Mouse (Mus musculus): ENCODE measurements around the gene Sdk1. TPM values are rescaled to one million over a fixed set of nuclear protein-coding genes. Genes with fewer than 3 reads are reported as not detected.

Gene Sdk1
- polyA plus RNA-seq (2016; fragmentation: Nextera tagmentation; extraction: Ambion mirVana): 1.4 and 1.7 TPM in 2 replicates

DNA sequence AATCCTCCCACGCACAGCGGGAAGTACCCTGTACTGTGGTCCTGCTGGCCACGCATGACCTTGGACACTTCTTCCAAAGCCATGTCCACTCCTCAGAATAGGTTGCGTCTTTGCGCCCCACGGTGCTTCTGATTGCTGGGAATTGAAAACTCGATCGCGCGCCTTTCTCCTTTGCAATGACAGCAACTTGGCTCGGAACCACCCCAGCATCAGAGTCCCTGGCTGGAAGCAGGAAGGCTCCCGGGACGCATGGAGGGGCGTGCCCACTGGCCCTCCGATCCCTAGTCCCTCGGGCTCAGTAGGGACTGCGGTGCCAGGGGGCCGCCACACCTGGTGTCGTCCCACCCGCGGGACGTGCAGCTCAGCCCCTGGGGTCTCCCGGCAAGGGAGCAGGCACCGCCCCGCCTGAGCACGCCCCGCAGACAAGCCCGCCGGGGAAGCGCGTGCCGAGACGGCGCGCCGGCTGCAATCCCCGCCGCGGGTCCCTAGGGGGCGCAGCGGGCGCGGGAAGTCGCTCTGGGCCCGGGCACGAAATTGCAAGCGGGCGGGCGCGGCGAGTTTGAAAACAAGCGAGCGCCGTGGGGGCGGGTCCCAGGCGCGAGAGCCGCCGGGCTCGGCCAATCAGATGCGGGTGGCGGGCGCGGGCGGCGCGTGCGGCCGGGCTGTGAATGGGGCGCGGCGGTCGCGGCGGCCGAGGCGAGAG is at the start of gene Sdk1:
Gene Sdk1 (plus strand): TSS at position 650 of the 703 bp plus-strand sequence.
- Histone ChIP-seq H3K27me3 (peaks cover 59% of the 10 kb centered on the region), H3K4me3 (peak within 1 kb of the TSS; percentile 76), H3K36me3 (no peaks in the 10 kb centered on the region), H3K27ac (replicated peaks) (peak within 1 kb of the TSS; percentile 72), H3K9ac (replicated peaks) (peak within 1 kb of the TSS; percentile 83), H3K9me3 (no peaks in the 10 kb centered on the region), H3K4me2 (replicated peaks) (peak within 1 kb of the TSS; percentile 98), H3K4me1 (peaks cover 34% of the 10 kb centered on the region)
- peak; percentile 96 for ATAC-seq (ENCODE audit: low FRiP score, low read depth)
- WGBS: under 1% methylated on average over 70 of the region's 77 CpGs

DNA sequence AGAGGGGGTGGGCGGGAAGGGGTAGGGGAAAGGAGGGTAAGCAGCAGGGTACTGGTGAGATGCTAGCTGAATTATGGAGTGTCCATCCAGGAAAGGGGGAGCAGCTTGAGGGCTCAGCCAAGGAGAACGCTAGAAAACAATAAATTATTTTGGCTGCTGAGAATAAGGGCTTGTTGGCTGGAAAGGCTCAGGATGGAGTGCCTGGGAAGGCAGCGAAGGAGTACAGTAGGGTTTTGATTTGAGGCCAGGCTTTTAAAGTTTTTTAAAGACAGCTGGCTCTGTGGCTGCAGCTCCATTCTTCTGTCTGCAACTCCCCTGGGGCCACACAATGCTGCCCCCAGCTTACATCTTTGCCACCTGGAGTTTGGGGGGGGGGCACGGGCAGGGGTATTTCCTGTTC is 44.0 kb upstream of the Sdk1 start:
- no peak for ATAC-seq (ENCODE audit: low FRiP score, low read depth)
- Histone ChIP-seq H3K4me3 (no peak overlapping the region), H3K4me1 (peaks cover 10% of the 10 kb centered on the region), H3K9ac (replicated peaks) (no peak overlapping the region), H3K27me3 (no peaks in the 10 kb centered on the region), H3K9me3 (no peaks in the 10 kb centered on the region), H3K36me3 (no peaks in the 10 kb centered on the region), H3K27ac (replicated peaks) (no peak overlapping the region), H3K4me2 (replicated peaks) (no peak overlapping the region)
- 55% methylated on average over 4 of the region's 4 CpGs for WGBS

DNA sequence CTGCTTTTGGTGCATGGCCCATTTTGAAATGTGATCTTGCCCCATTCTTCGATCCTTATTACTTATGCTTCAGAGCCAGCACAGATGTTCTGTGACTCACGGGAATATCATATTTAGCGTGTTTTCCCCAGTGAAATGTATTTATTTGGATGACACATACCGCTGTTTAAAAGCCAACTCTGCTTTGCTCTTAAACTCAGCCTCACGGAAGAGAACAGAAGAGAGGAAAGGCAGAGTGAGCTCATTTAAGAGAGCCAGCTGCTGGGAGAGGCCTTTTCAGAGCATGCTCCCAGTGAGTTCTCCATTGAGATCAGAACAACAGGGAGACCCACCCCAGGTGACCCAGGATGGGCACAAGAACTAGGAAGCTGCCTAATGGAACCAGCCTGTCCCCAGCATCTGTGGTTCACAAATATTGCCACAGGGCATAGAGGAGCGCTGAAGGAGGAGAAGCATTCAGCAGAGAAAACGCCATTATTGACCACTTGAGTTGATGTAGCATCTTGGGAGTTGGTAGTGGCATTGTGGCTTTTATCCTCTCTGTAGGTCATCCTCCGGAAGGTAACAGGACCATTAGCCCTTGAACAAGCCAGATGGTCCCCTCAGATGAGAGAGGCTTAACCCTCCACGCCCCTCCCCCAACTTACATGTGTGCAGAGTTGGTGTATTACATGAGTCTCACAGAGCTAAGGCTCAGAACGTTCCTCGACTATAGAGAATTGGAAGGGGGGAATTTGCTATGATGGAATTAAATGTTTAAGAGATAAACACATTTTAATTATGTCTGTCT is 38.8 kb upstream of the Sdk1 start:
- no peaks in the 10 kb centered on the region for H3K9me3 ChIP-seq
- no peaks in the 10 kb centered on the region for H3K36me3 ChIP-seq
- no peak overlapping the region for H3K27ac ChIP-seq (replicated peaks)
- H3K4me3 ChIP-seq: no peak overlapping the region
- no peak for ATAC-seq (ENCODE audit: low FRiP score, low read depth)
- no peak overlapping the region for H3K4me2 ChIP-seq (replicated peaks)
- 80% methylated on average over 11 of the region's 11 CpGs for WGBS
- H3K9ac ChIP-seq (replicated peaks): no peak overlapping the region
- no peaks in the 10 kb centered on the region for H3K27me3 ChIP-seq
- H3K4me1 ChIP-seq: peaks cover 5% of the 10 kb centered on the region

DNA sequence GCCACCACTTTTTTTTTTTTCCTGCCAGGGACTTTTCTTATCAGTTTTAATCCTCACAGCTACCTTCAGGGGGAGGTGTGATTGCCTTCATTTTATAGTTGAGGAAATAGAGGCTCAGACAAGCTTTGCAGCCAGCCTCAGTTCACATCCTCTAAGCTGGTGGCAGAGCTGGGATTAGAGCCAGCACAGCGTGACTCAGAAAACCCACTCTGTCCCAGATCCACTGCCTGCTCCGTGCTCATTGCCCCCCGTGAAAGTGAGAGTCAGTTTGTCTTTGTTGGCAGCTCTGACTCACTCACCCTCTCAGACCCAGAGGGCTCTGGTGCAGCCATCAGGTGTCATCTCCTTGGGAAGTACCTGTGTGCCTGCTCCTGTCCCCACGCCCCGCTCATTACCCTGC is 34.2 kb upstream of the Sdk1 start:
- H3K4me2 ChIP-seq (replicated peaks): no peak overlapping the region
- no peak for ATAC-seq (ENCODE audit: low FRiP score, low read depth)
- no peaks in the 10 kb centered on the region for H3K27me3 ChIP-seq
- H3K9me3 ChIP-seq: no peaks in the 10 kb centered on the region
- no peak overlapping the region for H3K9ac ChIP-seq (replicated peaks)
- no peaks in the 10 kb centered on the region; the same call in 1 of the 2 replicates for H3K4me1 ChIP-seq
- no peaks in the 10 kb centered on the region for H3K36me3 ChIP-seq
- no peak overlapping the region for H3K4me3 ChIP-seq
- H3K27ac ChIP-seq (replicated peaks): no peak overlapping the region
- WGBS: 54% methylated on average over 5 of the region's 5 CpGs

DNA sequence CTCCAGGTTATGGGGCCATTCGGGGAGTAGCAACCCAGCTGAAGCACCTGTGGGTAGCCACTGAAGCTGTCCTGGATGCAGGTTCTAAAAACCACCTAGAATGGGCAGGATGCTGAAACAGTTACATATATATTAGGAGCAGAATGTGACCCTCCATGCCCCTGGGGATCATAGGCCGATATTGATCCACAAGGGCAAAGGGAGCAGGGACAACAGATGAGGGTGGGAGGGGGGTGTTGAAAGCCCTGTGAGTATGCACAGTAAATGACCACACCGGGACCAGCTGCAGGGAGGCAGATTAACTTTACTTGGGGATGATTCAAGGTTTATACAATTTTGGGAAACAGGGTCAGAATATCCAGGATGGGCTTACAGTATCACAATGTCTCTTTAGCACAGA is 16.0 kb upstream of the Sdk1 start:
- H3K27ac ChIP-seq (replicated peaks): no peak overlapping the region
- H3K9ac ChIP-seq (replicated peaks): no peak overlapping the region
- WGBS: 75% methylated on average over 3 of the region's 3 CpGs
- H3K9me3 ChIP-seq: no peaks in the 10 kb centered on the region
- no peak for ATAC-seq (ENCODE audit: low FRiP score, low read depth)
- no peaks in the 10 kb centered on the region for H3K27me3 ChIP-seq
- no peak overlapping the region for H3K4me2 ChIP-seq (replicated peaks)
- no peaks in the 10 kb centered on the region for H3K36me3 ChIP-seq
- H3K4me1 ChIP-seq: no peaks in the 10 kb centered on the region
- no peak overlapping the region for H3K4me3 ChIP-seq

DNA sequence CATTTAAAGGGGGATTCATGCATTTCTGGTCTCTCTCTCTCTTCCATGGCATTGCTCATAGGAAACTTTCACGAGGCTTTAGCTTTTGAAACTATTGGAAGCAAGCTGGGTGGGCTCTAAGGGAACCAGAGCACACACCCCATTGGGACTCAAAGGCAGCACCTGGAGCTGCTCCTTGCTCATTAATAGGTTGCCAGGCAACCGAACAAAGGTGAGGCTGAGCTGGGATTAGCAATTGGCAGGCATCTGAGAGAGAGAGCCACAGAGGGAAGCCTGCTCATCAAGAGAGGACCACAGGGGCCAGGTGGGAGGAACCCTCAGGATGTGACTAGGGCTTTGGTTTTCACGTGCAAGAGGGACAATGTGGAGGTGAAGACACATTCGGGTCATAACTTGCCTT is 7.0 kb upstream of the Sdk1 start:
- no peak for ATAC-seq (ENCODE audit: low FRiP score, low read depth)
- Histone ChIP-seq H3K4me3 (no peak overlapping the region), H3K36me3 (no peaks in the 10 kb centered on the region), H3K27ac (replicated peaks) (no peak overlapping the region), H3K9me3 (no peaks in the 10 kb centered on the region), H3K4me2 (replicated peaks) (no peak overlapping the region), H3K27me3 (peaks cover 12% of the 10 kb centered on the region), H3K4me1 (0 out of 2 replicates have a peak, but pooled peaks cover 5% of the 10 kb centered on the region), H3K9ac (replicated peaks) (no peak overlapping the region)
- WGBS: 6% methylated on average over 4 of the region's 4 CpGs

DNA sequence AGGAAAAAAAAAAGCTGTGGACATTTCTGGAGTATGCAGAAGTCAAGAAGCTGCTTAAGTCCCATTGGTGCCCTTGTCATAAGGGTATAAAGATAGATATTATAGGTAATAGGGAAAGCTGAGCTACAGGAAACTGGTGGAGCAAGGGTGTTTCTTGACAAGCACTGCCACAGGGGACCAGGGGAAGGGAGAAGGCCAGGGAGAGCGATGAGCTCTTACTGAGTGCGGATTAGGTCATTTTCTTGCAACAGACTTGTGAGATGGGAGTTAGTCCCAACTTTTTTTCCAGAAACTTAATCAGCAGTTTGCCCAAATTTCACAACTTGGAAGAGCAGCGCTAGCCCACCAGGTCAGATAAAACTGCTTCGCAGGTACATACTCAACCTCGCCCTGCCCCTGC is 1.9 kb upstream of the Sdk1 start:
- peaks cover 49% of the 10 kb centered on the region for H3K27me3 ChIP-seq
- WGBS: 26% methylated on average over 5 of the region's 5 CpGs
- no peaks in the 10 kb centered on the region for H3K36me3 ChIP-seq
- H3K27ac ChIP-seq (replicated peaks): no peak overlapping the region
- H3K4me1 ChIP-seq: peaks cover 36% of the 10 kb centered on the region
- no peak overlapping the region for H3K4me3 ChIP-seq
- no peak overlapping the region for H3K4me2 ChIP-seq (replicated peaks)
- ATAC-seq (ENCODE audit: low FRiP score, low read depth): no peak
- no peaks in the 10 kb centered on the region for H3K9me3 ChIP-seq
- H3K9ac ChIP-seq (replicated peaks): no peak overlapping the region

DNA sequence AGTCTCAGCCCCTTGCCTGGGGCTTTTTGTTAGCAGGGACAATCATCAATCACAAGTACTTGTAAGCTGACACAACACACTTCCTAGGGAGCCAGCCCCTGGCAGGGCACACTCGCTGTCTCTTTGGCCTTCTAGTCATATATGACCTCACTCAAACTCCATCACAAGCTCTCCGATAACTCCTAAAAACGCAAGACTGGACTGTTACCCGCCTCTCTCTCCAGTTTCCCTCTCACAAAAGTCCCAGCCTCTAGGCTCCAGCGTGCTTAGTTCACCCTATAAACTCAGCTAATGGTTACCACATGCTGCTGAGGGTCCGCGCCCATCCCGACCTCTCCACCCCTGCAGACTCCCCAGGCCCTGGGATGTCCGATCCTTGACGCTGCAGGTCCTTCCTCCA is 849 bp upstream of the Sdk1 start:
- Histone ChIP-seq H3K4me2 (replicated peaks) (peak overlapping the region; percentile 98), H3K36me3 (no peaks in the 10 kb centered on the region), H3K4me1 (peaks cover 34% of the 10 kb centered on the region), H3K4me3 (peak overlapping the region; percentile 76), H3K9me3 (no peaks in the 10 kb centered on the region), H3K27ac (replicated peaks) (no peak overlapping the region), H3K9ac (replicated peaks) (peak overlapping the region; percentile 58; the same call in 1 of the 2 replicates), H3K27me3 (peaks cover 54% of the 10 kb centered on the region)
- 2% methylated on average over 10 of the region's 10 CpGs for WGBS
- no peak for ATAC-seq (ENCODE audit: low FRiP score, low read depth)

DNA sequence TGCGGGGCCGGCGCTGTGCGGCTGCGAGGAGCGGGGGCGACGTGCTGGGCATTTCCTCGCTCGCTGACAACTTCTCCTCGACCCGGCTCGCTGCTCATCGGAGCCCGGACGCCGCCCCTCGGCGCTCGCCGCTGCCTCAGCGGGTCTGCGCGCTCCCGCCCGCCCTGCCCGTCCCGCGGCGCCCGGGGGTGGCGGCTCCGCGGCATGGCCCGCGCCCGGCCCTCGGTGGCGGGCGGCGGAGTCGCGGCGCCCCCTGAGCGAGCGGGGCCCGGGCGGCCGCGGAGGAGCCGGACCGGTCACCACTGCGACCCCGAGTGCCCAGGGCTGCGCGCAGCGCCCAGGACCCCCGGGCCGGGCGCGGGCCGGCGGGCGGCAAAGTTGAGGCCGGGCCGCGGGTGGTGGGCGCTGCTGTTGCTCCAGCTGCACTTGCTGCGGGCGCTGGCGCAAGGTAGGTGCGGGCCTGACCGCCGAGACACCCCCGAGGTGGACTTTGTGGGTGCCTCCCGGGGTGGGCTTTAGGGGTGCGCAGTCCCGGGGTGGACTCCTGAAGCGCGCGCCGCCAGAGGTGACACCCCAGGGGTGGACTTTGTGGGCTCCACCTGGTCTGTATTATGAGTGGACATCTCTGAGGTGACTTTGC is 475 bp downstream of the Sdk1 start:
- Histone ChIP-seq H3K4me2 (replicated peaks) (peak overlapping the region; percentile 98), H3K27ac (replicated peaks) (peak overlapping the region; percentile 72), H3K9me3 (no peaks in the 10 kb centered on the region), H3K27me3 (peaks cover 63% of the 10 kb centered on the region), H3K4me1 (peaks cover 34% of the 10 kb centered on the region), H3K36me3 (no peaks in the 10 kb centered on the region), H3K9ac (replicated peaks) (peak overlapping the region; percentile 83), H3K4me3 (peak overlapping the region; percentile 76)
- ATAC-seq (ENCODE audit: low FRiP score, low read depth): peak; percentile 59
- WGBS: 1% methylated on average over 36 of the region's 82 CpGs

DNA sequence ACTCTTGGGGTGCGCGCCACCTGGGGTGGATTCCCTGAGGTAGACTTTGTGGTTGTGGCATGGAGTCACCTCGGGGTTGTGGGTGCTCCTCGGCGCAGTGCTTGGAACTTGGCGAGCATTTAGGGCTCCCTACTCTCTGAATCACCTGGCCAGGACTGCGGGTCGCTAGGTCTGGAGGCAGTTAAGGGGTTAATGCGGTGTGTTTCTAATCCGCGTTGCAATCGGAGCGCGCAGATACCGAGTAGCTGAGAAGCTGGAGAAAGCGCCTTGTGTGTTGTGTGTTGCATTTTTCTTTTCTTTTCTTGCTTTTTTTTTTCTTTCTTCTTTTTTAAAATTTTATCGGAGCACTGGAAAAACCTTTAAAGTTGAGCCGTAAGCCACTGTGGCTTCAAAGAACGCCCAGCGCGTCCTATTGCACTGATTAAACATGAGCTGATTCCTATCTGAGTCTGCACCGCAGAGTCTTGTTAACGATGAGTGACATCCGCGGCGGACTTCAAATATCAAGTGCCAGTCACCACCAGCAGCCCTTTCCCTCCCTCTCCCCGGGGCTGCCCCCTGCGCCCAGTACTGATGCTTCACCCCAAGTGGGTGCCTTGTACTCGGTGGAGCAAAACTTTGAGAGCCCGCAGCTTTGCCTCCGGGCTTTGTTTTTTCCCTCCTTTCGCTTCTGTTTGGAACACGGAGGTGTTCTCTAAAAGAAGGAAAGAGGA is 2.1 kb downstream of the Sdk1 start:
- Histone ChIP-seq H3K36me3 (no peaks in the 10 kb centered on the region), H3K9ac (replicated peaks) (no peak overlapping the region), H3K4me2 (replicated peaks) (peak overlapping the region; percentile 98), H3K27me3 (peaks cover 65% of the 10 kb centered on the region), H3K9me3 (no peaks in the 10 kb centered on the region), H3K27ac (replicated peaks) (no peak overlapping the region), H3K4me1 (peaks cover 34% of the 10 kb centered on the region), H3K4me3 (peak overlapping the region; percentile 76)
- 4% methylated on average over 33 of the region's 33 CpGs for WGBS
- ATAC-seq (ENCODE audit: low FRiP score, low read depth): no peak

DNA sequence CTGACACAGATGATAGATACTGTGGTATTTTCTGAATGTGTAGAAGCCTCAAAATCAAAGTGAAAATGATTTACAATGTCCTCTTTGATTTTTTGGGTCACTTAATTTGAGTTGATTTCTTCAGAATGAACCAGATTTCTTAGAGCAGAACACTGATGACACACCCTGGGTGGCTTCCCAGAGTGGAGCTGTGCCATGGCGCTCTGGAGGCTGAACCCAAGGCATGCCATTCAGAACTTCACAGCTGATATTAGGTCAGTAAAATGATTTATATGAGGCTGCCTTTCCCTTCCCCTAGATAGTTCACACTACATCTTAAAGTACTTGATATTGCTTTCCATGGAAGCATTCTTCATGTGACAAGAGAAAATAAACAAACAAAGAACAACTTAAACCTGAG is 23.0 kb downstream of the Sdk1 start:
- no peak for ATAC-seq (ENCODE audit: low FRiP score, low read depth)
- Histone ChIP-seq H3K36me3 (no peaks in the 10 kb centered on the region), H3K27ac (replicated peaks) (no peak overlapping the region), H3K4me2 (replicated peaks) (no peak overlapping the region), H3K4me3 (no peak overlapping the region), H3K4me1 (no peaks in the 10 kb centered on the region), H3K9ac (replicated peaks) (no peak overlapping the region), H3K27me3 (no peaks in the 10 kb centered on the region), H3K9me3 (0 out of 2 replicates have a peak, but pooled peaks cover 5% of the 10 kb centered on the region)
- 89% methylated on average over 1 of the region's 1 CpGs for WGBS

Measured in midbrain, embryonic 12.5 days (tissue).